Mouse (Mus musculus) regulatory T cell (primary cell): ENCODE measurements around the gene Slc25a45.

Experiments
- in situ Hi-C: fragments of 300-600 bp; cut with MboI, MseI; formaldehyde crosslinking; loops from one replicate; pipeline ENCODE4 v1.15.1; 2025; ENCODE audit warnings: high pct_unique_total_duplicates

The Slc25a45 gene

GRCm38 (mm10) chr19:5889211-5889610 lies 11.6 kb downstream of the Slc25a45 start:
- in situ Hi-C loops = no loop called here

- in situ Hi-C loops = no loop called here
These were observed 14.1 kb downstream of the Slc25a45 start for GRCm38 (mm10) chr19:5891521-5892258.

GRCm38 (mm10) chr19:5892262-5892661 lies 14.7 kb downstream of the Slc25a45 start:
- in situ Hi-C loops = no loop called here

- in situ Hi-C loops = no loop called here
These were observed 15.1 kb downstream of the Slc25a45 start for GRCm38 (mm10) chr19:5892735-5893134.

GRCm38 (mm10) chr19:5893282-5894001 lies 15.8 kb downstream of the Slc25a45 start:
- in situ Hi-C loops = no loop called here

GRCm38 (mm10) chr19:5894002-5894678 lies 16.5 kb downstream of the Slc25a45 start, which contains the start of gene Tigd3:
TSS of gene Tigd3 (minus strand) at chr19:5894149.
- in situ Hi-C loops = no loop called here

GRCm38 (mm10) chr19:5907275-5907674 lies 29.7 kb downstream of the Slc25a45 start:
- in situ Hi-C loops = no loop called here

- in situ Hi-C loops = no loop called here
These were observed 32.6 kb downstream of the Slc25a45 start for GRCm38 (mm10) chr19:5910221-5910620.

- in situ Hi-C loops = no loop called here
These were observed 34.0 kb downstream of the Slc25a45 start for GRCm38 (mm10) chr19:5911430-5912102.

GRCm38 (mm10) chr19:5912103-5913006 lies 34.7 kb downstream of the Slc25a45 start:
- in situ Hi-C loops = no loop called here

- in situ Hi-C loops = no loop called here
These were observed 35.6 kb downstream of the Slc25a45 start, which contains the start of gene Dpf2 for GRCm38 (mm10) chr19:5913007-5913719. TSS of gene Dpf2 (minus strand) at chr19:5913010.

- in situ Hi-C loops = no loop called here
These were observed 44.1 kb downstream of the Slc25a45 start for GRCm38 (mm10) chr19:5921715-5922114.

- in situ Hi-C loops = no loop called here
These were observed 44.7 kb downstream of the Slc25a45 start for GRCm38 (mm10) chr19:5922119-5922942.

- in situ Hi-C loops = no loop called here
These were observed 45.4 kb downstream of the Slc25a45 start for GRCm38 (mm10) chr19:5922963-5923362.

- in situ Hi-C loops = no loop called here
These were observed 46.5 kb downstream of the Slc25a45 start for GRCm38 (mm10) chr19:5923990-5924712.

- in situ Hi-C loops = no loop called here
These were observed 47.1 kb downstream of the Slc25a45 start, which contains the start of gene Cdc42ep2 for GRCm38 (mm10) chr19:5924713-5925093. TSS of gene Cdc42ep2 (minus strand) at chr19:5924816.

- in situ Hi-C loops = no loop called here
These were observed 47.8 kb downstream of the Slc25a45 start for GRCm38 (mm10) chr19:5925311-5925855.

GRCm38 (mm10) chr19:5927026-5927425 lies 49.4 kb downstream of the Slc25a45 start:
- in situ Hi-C loops = no loop called here
